Mouse (Mus musculus): ENCODE results near the gene Zfp575.
A peak's percentile ranks its signal among the peaks of the same experiment; 100 is the strongest.

Zfp575 gene

GRCm38 (mm10) chr7:24605561-24605960 lies 18.1 kb upstream of the Zfp575 start:
- no peak for DNase-seq (ENCODE audit: low spot score in 2 of 2)

- DNase-seq (ENCODE audit: low spot score in 2 of 2), result peak; percentile 92 to 93
Measured at GRCm38 (mm10) chr7:24600941-24601597, 13.6 kb upstream of the Zfp575 start.

- DNase-seq (ENCODE audit: low spot score in 2 of 2), result no peak
Measured at GRCm38 (mm10) chr7:24599211-24600067, 12.0 kb upstream of the Zfp575 start.

- no peak for DNase-seq (ENCODE audit: low spot score in 2 of 2)
Measured at GRCm38 (mm10) chr7:24598121-24598520, 10.7 kb upstream of the Zfp575 start.

- no peak for DNase-seq (ENCODE audit: low spot score in 2 of 2)
Measured at GRCm38 (mm10) chr7:24595464-24595863, 8.0 kb upstream of the Zfp575 start.

GRCm38 (mm10) chr7:24594309-24594803 lies 6.9 kb upstream of the Zfp575 start:
- no peak for DNase-seq (ENCODE audit: low spot score in 2 of 2)

GRCm38 (mm10) chr7:24593621-24594308 lies 6.3 kb upstream of the Zfp575 start:
- peak; percentile 43 to 59 for DNase-seq (ENCODE audit: low spot score in 2 of 2)

GRCm38 (mm10) chr7:24592781-24593180 lies 5.3 kb upstream of the Zfp575 start:
- DNase-seq (ENCODE audit: low spot score in 2 of 2), result no peak

- DNase-seq (ENCODE audit: low spot score in 2 of 2), result no peak
Measured at GRCm38 (mm10) chr7:24592163-24592562, 4.7 kb upstream of the Zfp575 start.

- no peak for DNase-seq (ENCODE audit: low spot score in 2 of 2)
Measured at GRCm38 (mm10) chr7:24591735-24592134, 4.3 kb upstream of the Zfp575 start.

- no peak for DNase-seq (ENCODE audit: low spot score in 2 of 2)
Measured at GRCm38 (mm10) chr7:24588336-24588735, 895 bp upstream of the Zfp575 start.

- no peak for DNase-seq (ENCODE audit: low spot score in 2 of 2)
Measured at GRCm38 (mm10) chr7:24586828-24587227, 613 bp downstream of the Zfp575 start.

GRCm38 (mm10) chr7:24585995-24586394 lies 1.4 kb downstream of the Zfp575 start:
- no peak for DNase-seq (ENCODE audit: low spot score in 2 of 2)

GRCm38 (mm10) chr7:24584876-24585275 lies 2.6 kb downstream of the Zfp575 start:
- DNase-seq (ENCODE audit: low spot score in 2 of 2), result no peak

- no peak for DNase-seq (ENCODE audit: low spot score in 2 of 2)
Measured at GRCm38 (mm10) chr7:24577811-24578210, 9.6 kb downstream of the Zfp575 start.

- DNase-seq (ENCODE audit: low spot score in 2 of 2), result no peak
Measured at GRCm38 (mm10) chr7:24574224-24574796, 13.1 kb downstream of the Zfp575 start.

- no peak for DNase-seq (ENCODE audit: low spot score in 2 of 2)
Measured at GRCm38 (mm10) chr7:24572455-24572854, 15.0 kb downstream of the Zfp575 start.

GRCm38 (mm10) chr7:24571071-24571470 lies 16.4 kb downstream of the Zfp575 start:
- no peak for DNase-seq (ENCODE audit: low spot score in 2 of 2)

- DNase-seq (ENCODE audit: low spot score in 2 of 2), result no peak
Measured at GRCm38 (mm10) chr7:24568512-24568911, 18.9 kb downstream of the Zfp575 start.

- DNase-seq (ENCODE audit: low spot score in 2 of 2), result no peak
Measured at GRCm38 (mm10) chr7:24566206-24566605, 21.2 kb downstream of the Zfp575 start.

- no peak for DNase-seq (ENCODE audit: low spot score in 2 of 2)
Measured at GRCm38 (mm10) chr7:24565627-24566026, 21.8 kb downstream of the Zfp575 start.

Data from right cerebral cortex, postnatal 36 days (tissue).